Mouse (Mus musculus) neural tube, embryonic 10.5 days (tissue): ENCODE results near the gene Kcnt2.

Source experiments
- DNase-seq: peaks from one replicate; pipeline ENCODE4 v3.0.0-alpha.2; 2017; ENCODE audit warnings: low spot score; ENCODE audit errors: extremely low spot score

Gene Kcnt2

GRCm38 (mm10) chr1:140492237-140492636 lies 246.3 kb downstream of the Kcnt2 start:
- DNase-seq: no peak

GRCm38 (mm10) chr1:140513451-140513850 lies 267.5 kb downstream of the Kcnt2 start:
- DNase-seq: no peak

GRCm38 (mm10) chr1:140531285-140531908 lies 285.4 kb downstream of the Kcnt2 start:
- DNase-seq: peak; percentile 33

- no peak for DNase-seq
Measured at GRCm38 (mm10) chr1:140534849-140535248, 288.9 kb downstream of the Kcnt2 start.

- DNase-seq: no peak
Measured at GRCm38 (mm10) chr1:140542066-140542465, 296.1 kb downstream of the Kcnt2 start.

GRCm38 (mm10) chr1:140548711-140549110 lies 302.8 kb downstream of the Kcnt2 start:
- DNase-seq: no peak

GRCm38 (mm10) chr1:140560801-140561200 lies 314.8 kb downstream of the Kcnt2 start:
- DNase-seq: no peak

- no peak for DNase-seq
Measured at GRCm38 (mm10) chr1:140572141-140572540, 326.2 kb downstream of the Kcnt2 start.

GRCm38 (mm10) chr1:140578607-140579006 lies 332.6 kb downstream of the Kcnt2 start:
- DNase-seq: no peak

- DNase-seq: no peak
Measured at GRCm38 (mm10) chr1:140588302-140588701, 342.3 kb downstream of the Kcnt2 start.

- no peak for DNase-seq
Measured at GRCm38 (mm10) chr1:140608765-140609297, 362.9 kb downstream of the Kcnt2 start.

- no peak for DNase-seq
Measured at GRCm38 (mm10) chr1:140613101-140613500, 367.1 kb downstream of the Kcnt2 start.

GRCm38 (mm10) chr1:140614840-140615239 lies 368.9 kb downstream of the Kcnt2 start:
- DNase-seq: no peak

- DNase-seq: no peak
Measured at GRCm38 (mm10) chr1:140618164-140618563, 372.2 kb downstream of the Kcnt2 start.

GRCm38 (mm10) chr1:140624918-140625317 lies 379.0 kb downstream of the Kcnt2 start:
- DNase-seq: no peak

GRCm38 (mm10) chr1:140659607-140660340 lies 413.8 kb downstream of the Kcnt2 start:
- no peak for DNase-seq

GRCm38 (mm10) chr1:140660751-140661403 lies 414.9 kb downstream of the Kcnt2 start:
- DNase-seq: no peak

- no peak for DNase-seq
Measured at GRCm38 (mm10) chr1:140661404-140661787, 415.4 kb downstream of the Kcnt2 start.
